Mouse (Mus musculus) CD4-positive, CD25-positive, alpha-beta regulatory T cell, adult 4 months (primary cell): Measurements from ENCODE around the gene Nox1. TPM values are rescaled to one million over a fixed set of nuclear protein-coding genes. Genes with fewer than 3 reads are reported as not detected.
"Not testable (repeated sequence)": the region's sequence is repeated elsewhere in the genome, so short reads cannot be mapped to it uniquely, and the experiment has no call there.

Source experiments
- ATAC-seq: one replicate; pipeline ENCODE4 v1.8.0; 2017
- polyA plus RNA-seq, 2 experiments: library from polyadenylated mRNA; unstranded; fragments of 100-300 nt; shearing (Covaris generic); gene quantifications; one replicate each; pipeline ENCODE4 v1.2.1; 2017

The Nox1 gene
- 1 to 10 TPM; 1.4 to 1.6 TPM for polyA plus RNA-seq

DNA sequence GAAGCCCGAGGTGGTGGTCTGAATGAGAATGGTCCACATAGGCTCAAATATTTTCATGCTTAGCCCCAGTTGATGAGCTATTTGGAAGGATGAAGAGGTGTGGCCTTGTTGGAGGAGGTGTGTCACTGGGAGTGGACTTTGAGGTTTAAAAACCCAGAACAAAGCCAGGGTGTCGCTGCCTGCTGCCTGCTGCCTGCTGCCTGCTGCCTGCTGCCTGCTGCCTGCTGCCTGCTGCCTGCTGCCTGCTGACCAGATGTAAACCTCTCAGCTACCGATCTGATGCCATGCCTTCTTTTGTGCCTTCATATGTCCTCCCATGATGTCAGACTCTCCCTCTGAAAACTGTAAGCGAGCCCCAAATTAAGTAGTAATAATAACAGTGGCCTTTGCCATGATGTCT is at the start of gene Nox1:
Gene Nox1 (minus strand): TSS at position 101 of the 400 bp plus-strand sequence.
- ATAC-seq, result no peak

DNA sequence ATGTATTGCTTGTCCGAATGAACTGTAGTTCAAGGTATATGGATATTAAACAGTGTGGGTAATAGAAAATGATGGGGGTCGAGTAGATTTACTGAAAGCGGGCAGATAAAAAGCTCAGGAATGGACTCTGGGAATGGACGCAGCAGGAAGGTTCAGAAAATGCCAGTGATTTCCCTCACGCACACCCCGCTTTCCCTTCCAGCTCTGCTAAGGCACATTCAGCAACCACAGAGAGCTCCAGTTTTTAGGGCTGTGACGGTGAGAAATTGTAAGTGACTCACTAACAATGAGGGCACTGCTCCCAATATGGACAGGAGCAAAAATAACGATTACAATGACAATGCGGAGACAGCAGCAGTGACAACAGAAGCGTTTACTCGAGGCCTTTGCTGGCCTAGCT is 40.4 kb upstream of the Nox1 start:
- no peak for ATAC-seq

DNA sequence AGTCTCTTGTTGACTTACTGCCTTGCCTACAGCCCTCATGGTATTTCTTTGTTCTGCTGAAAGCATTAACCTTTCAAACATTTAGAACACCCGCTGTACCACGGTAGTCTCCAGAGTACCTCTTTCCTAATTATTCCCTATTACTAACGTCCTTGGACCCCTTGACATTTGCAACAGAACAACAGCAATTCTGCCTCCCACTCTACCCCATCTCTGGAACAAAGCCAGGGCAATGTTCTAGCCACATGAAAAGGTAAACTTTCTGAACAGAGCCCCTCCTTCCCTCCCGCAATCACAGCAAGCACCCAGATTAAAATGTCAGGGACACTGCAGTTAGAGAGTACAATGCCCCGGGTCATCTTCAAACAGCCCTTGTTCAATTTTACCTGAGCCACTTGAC is 39.4 kb upstream of the Nox1 start:
- no peak for ATAC-seq

DNA sequence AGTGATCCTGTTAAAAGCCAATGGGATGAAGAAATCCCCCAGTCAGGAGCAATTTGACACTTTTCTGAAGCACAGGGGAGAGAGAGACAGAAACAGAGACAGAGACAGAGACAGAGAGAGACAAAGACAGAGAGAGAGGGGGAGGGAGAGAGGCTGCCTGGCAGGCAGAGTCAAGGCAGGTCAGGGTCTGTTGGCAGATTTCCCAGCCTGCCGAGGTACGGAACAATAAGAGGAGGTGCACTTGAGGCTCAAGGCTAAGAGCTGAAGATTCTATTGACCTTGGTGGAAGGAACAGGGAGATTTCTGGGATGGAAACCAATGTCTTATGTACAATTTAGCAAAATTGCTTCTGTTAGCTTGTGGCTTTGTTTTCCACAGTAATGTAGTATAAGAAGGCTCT is 26.4 kb upstream of the Nox1 start:
- ATAC-seq, result no peak

DNA sequence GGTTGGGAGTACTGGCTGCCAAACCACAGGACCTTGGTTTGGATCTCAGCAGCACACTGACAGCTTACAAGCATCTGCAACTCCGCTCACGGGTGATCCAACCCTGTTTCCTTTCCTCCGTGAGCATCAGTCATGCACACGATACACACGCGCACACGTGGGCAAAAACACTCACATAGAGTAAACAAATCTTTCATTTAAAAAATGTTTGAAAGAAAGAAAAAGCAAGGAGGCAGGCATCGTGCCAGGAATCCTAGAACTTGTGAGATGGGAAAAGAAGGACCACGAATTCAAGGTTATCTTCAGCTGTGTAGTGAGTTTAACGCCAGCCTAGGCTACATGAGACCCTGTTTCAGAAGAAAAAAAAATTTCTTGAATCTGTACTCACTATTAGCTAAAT is 24.2 kb upstream of the Nox1 start:
- ATAC-seq, result no peak

DNA sequence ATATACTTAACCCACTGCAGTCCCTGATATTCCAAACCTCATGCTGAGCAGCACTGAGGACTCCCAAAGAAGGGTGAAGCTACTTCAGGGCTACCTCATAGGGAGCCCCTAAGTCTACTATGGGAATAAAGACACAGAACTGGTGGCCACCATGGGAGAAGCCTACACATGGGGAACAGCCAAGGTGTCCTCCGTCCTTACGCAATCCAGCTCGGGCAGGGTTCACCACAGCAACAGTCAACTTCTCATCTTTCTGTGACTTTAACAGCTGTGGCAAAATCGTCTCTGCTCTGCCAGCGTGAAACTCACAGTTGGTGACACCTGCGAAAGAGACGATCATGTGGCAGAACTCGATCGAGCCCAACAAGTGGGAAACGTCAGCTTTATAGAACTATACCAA is 16.5 kb upstream of the Nox1 start:
- ATAC-seq, result no peak

DNA sequence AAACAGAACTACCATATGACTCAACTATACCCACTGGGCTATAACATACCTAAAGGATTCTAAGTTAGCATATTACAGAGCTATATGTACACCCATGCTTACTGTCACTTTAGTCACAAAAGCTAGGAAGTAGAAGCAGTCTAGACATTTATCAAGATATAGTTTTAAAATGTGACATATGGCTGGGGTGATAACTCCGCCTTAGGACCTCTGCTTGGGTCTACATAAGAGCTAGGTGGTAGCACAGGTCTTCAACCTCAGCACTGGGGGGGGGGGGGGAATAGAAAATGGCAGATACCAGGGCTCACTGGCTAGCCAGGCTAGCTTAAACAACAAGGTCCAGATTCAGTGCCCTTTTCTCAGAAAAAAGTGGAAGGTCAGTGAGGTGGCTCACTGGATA is 11.3 kb upstream of the Nox1 start:
- ATAC-seq, result no peak

DNA sequence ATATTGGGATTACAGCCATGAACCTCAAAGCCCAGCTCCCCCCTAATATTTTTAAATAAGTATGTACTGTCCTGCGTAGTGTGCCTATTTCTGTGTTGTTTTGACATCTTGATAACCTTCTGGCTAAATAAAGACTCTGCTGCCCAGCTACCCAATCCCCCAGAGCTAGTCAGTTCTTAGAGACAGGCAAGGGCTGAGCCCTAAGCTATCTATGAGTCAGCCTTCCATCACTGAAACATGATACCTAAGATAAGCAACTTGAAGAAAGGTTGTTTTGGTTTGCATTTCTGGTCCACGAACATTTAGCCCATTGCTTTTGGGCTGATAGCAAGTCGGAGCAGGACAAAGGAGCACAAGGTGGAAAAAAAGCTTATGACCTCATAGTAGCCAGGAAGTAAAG is 1.1 kb downstream of the Nox1 start:
- no peak for ATAC-seq

DNA sequence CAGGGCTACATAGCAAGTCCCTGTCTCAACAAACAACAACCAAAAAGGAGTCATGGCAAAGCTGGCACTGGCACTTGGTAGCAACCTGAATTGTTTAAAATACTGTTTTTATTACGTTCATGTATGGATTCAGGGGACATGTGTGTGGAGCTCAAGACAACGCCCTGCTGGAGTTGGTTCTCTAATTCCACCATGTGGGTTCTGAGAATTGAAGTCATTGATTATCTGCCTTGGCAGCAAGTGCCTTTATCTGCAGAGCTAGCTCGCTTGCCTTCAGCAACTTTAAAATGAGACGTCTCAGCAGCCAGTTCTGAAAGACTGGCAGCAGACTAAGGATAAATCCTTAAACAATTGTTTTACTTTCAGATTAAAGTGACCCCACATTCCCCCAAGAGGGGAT is 3.6 kb downstream of the Nox1 start:
- ATAC-seq, result no peak

DNA sequence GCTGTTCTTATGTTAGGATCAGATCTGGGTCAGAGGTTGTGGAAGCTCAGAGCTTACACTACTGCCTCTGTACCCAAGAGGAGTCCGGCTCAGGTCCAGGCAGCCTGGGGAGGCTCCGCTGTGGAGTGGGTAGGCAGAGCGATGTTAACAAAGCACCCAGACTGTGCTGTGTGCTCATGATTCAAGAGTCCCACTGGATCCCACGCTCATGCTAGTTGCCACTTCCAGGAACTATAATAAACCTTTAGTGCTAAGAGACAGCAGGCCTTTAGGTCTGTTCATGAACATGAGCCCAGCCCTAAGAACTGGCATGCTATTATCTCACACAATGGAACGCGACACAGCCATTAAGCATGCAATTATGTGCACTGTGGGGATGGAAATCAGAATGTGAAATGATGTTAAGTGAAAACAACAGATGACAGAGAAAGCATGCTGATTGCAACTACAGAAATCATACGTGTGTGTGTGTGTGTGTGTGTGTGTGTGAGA is 10.6 kb downstream of the Nox1 start:
- no peak for ATAC-seq

DNA sequence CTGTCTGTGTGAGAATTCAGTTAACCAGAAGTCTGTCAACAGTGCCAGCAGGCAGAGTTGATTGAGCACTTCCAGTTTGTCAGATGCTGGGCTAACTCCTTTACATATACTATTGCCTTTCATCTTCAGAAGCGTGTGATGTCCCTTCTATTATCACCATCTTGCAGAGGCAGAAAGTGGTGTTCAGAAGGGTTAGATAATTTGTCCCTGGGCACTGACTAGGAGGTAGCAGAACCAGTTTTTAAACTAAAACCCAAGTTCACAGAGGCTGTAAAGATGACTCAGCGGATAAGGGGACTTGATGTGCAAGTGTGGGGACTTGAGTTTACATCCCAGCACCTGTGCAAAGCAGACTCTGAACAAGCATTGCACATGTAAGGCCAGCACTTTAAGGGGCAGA is 13.3 kb downstream of the Nox1 start:
- ATAC-seq, result no peak

DNA sequence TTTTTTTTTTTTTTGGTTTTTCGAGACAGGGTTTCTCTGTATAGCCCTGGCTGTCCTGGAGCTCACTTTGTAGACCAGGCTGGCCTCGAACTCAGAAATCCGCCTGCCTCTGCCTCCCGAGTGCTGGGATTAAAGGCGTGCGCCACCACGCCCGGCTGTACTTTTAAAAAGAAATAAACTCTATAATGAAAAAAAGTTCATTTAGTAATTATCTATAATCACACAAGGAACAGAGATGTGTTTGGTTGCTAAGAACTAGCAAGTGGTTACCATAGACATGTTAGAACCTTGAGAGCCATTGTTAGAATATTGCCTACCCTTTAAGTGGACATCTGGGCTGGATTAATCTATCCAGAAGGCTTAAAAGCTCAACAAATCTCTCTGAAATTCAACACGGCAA is 34.6 kb downstream of the Nox1 start, which contains the start of gene Arl13a:
Gene Arl13a (plus strand): TSS at position 301 of the 400 bp plus-strand sequence.
- ATAC-seq, result not testable (repeated sequence)

DNA sequence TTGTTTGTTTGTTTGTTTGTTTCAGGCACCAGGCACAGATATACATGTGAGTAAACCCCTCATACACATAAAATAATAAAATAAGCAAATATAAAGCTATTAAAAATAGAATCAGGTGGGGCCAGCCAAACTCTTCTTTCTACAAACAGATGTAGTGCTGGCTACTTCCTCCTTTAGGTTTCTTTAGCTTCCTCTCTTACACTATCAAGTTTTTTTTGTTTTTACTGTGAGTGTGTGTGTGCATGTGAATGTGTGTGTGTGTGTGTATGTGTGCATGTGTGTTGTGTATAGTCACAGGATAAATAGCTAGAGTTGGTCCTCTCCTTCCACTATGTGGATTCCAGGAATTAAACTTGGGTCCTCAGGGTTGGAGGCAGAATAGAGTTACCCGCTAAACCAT is 47.1 kb downstream of the Nox1 start:
- no peak for ATAC-seq

DNA sequence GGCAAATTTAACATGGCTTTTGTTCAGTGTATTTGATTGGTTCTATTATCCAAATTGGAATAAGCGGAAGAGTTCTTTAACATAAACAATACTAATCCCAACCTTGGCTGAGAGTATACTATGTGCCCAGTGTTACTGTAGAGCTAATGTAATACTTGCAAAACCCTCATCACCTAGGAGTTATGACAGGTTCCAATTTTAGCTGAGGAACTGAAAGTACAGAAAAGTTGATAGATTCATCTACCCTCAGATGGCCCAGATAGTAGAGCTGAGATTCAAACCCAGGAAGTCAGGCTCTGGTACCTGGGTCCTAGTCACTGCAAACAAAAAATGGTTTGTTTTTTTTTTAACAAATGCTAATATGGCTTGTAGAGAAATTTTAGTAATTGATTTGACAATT is 51.2 kb downstream of the Nox1 start:
- no peak for ATAC-seq

DNA sequence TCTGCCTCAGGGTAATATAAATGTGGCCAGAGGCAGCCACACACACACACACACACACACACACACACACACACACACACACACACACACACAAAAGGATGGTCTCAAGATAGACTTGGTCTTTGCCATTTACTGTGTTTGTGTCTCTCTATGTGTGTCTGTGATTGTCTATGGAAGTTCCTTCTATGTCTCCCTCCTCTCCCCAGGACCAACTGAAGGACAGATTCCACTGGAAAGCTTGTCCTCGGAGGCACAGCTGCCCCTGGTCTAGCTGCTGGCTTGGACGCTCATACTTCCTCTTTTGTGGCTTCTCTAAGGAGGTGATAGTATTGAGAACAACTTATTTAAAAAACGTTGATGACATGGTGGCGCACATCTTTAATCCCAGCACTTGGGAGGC is 58.3 kb downstream of the Nox1 start:
- no peak for ATAC-seq

DNA sequence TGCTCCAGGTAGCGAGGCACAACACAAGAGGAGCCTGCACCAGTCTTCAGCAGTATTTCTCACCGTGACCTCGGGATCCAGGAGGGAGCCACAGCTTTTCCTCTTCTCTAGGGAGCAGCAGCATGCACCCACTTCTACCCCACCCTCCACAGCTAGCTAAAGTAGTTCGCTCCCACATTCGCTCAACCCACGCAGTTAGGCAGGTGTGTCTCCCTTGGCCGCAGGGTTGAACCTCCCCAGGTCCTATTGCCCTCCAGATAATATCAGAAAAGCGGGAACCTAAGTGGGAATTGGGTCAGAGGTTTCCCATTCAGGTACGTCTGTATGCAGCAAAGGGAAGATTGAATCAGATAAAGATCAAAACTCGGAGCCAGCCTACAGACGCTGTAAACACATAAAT is 58.9 kb downstream of the Nox1 start:
- peak; percentile 41 for ATAC-seq

DNA sequence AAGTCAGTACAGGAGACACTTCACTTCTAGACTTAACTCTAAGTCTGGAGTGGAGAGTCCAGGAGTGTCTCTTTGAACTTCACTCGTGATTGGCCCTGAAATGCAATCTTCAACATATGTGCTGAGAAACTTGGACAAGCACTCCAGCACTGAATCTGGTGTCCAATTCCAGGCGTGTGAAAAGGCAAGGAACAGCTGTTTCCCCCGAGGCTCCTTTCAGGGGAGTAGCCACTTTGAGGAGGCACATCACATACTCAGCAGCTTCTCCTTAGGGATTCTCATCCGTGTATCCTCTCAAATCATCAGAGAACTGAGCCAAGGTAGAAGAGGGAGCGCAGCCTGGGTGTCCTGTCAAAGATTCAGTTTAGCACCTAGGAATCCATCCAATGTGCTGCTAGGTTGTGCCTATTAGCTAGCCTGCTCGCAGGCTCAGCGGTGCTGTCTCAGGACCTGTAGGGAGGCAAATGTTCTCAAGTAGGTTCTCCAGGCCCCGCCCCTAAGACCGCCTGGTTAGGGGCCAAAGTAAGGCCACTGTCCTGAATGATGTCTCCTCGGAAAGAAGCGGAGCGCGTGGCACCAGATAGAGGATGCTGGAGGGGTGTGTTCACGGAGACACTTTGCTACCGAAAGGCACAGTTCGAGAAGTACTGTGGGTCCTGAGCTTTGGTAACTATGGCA is 59.6 kb downstream of the Nox1 start, which contains the start of gene Xkrx:
Gene Xkrx (minus strand): TSS at position 34 of the 678 bp plus-strand sequence.
- peak; percentile 26 for ATAC-seq

DNA sequence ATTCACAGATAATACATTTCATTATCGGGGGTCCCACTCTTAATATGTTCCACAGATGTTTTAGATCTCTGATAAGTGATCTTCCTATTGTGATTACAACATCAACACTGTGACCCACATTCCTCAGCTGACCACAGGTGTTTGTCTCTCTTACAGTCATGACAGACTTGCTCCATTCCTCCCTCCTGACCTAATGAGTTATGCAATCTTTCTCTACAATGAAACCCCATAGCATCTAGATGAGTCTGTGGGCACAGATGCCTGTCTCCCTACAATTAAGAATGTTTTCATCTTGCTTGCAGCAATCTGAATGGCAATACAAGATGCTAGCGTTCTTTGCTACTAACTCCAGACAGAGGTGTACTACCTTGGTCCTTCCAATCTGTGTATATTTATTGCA is 61.3 kb downstream of the Nox1 start:
- no peak for ATAC-seq

DNA sequence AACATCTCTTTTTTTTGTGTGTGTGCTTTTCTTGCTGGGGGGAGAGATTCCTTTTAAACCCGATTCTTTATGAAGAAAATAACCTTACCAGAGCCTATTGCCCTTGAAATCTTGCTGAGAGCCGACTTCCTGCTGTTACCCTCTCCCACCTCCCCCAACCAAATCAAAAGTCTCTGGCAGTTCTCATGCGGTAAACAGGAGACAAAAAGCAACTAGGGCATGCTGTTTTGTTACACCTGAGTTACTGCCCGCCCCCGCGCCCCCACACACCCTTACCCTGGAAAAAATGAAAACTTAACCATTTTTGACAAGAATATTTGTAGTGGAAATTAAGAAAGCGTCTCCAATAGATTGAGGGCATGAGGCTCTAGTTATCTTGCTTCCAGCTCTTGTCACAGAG is 63.6 kb downstream of the Nox1 start:
- peak; percentile 55 for ATAC-seq

DNA sequence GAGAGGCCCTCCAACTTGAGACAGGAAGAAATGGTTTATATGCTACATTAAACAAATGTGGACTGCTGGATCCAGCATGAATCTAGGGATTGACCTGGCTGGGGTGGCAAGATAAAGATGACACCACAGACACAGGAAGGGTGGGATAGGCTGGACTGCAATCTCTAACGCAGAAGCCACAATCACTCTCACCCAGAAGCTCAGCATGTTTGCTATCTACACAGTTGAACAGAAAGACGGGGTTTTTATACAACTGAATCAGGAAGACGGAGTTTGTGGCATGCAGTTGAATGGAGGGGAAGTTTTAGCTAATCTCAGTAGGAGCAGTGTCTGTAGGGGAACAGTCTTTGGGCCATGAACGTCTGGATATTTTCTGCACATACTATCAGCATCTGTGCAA is 79.8 kb downstream of the Nox1 start:
- no peak for ATAC-seq

DNA sequence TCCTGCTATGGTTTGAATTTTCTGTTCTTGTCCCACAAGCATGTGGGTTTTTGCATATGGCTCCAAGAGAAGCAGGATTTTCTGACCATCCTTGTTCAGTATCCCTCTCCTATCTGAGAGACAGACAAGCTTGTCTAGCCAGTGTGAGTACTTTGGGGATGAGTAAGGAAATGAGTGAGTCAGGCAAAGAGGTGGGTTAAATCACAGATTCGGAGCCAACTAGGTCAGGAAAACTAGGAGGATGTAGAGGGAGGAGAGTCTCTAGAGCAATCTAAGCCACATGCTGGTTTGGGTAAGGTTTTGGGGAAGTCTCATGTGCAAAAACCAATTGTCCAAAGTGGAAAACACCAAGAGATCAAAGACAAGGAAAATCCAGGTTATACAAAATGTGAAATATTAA is 80.2 kb downstream of the Nox1 start:
- ATAC-seq, result no peak

DNA sequence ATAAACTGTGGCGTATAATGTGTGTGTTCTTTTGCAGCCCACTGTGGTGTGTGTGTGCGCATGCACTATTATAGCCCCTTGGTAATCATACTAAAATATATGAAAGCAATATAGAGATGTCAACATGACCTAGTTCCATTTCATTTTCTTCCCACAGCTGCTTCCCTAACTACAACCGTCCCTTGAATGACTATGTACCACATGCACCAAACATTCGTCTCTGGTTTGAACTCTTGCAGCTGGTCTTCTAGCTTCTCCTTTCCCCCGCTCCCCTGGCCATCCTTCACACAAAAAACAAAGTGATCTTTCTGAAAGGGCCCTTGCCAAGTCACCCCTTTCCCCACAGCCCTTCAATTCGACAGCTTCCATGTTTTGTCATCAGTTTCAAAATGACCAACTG is 81.7 kb downstream of the Nox1 start:
- no peak for ATAC-seq

DNA sequence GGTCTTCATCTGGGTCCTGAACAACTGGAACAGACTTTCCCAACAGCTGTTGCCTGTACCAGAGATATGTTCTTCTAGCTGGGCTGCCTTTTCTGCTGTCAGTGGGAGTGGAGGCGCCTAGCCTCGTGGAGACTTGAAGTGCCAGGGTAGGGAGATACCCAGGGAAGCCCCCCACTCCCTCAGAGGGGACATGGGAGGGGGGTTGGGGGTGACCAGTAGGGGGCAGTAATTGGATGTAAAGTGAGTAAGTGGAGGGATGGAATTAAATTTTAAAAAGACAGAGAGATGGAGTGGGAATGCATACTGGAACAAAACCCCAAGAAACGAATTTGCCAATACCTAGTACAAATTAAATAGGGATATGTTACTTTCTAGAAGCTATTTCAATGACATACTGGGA is 87.9 kb downstream of the Nox1 start:
- ATAC-seq, result no peak

DNA sequence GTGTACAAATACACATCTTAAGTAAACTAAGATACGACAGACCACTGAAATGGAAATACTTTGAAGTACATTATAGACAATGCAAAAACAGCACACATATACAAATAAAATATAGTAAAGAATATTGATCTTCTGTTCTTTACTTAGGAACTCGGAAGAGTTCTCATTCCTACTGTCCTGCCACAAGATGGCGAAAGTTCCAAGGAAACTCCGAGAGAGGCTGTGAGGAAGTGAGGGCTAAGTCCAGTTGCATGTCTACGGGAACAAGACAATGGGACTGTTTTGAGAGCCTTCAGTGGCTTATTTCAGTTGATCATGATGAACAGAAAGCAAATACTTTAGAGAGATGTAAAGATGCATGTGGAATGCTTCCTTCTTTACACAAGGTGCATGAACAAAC is 89.5 kb downstream of the Nox1 start:
- ATAC-seq, result no peak

DNA sequence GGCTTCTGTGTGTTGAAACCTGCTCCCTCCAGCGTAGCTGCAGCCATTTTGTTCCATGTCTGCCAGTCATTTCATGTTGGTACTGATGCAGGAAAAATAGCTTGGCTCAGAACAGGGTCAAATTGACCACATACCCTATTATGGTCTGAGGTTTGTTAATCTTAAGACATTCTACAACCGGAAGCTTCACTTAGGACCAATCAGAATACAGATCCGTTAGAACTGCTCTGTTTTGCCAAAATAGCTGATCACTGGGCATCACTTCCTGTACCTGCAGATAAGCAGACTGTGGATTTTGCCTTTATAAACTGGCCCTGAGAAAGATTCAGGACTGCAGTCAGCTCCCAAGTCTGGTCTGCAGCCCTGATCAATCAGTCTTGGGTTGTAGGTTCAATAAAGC is 93.2 kb downstream of the Nox1 start:
- ATAC-seq, result no peak
